2 mouse cellular contexts compared by ENCODE assay signal in the genomic region with DNA sequence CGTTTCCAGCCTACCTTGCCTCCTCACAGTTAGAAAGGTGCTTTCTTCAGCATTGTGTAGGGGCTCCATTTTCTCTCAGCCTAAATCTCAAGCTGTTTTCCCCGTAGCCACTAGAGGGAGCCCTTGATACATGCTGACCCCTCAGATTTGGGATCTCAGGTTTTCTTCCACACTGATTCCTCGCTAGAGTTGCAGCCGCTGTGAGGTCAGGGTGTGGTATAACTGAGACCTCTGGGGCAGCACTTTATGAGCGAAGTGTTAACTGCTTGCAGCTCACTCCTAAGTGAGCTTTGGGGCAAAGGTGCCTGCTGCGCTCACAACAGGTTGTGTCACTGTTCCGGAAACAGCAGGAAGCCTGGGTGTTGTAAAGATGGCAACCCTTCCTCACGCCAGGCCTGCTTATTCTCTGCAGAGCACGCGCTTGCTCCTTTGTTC.
TF ChIP-seq lines count a peak whose summit lies in the region.

No protein-coding gene starts in this region.

TF ChIP-seq in C2C12, 6 proteins besides CTCF, POLR2A, EP300 and RAD21:
- TF ChIP-seq USF1 (IDR thresholded peaks at IDR 0.05; ENCODE audit: low read depth) (no peak), CEBPB (IDR thresholded peaks at IDR 0.05; ENCODE audit: low read depth) (no peak), FOSL1 (IDR thresholded peaks at IDR 0.05; ENCODE audit: insufficient read depth, low read length, poor library complexity, severe bottlenecking) (no peak), MYOD1 (IDR thresholded peaks at IDR 0.05; ENCODE audit: control insufficient read depth, insufficient read length, low read depth) (no peak), MAX (IDR thresholded peaks at IDR 0.05) (no peak), MYOG (IDR thresholded peaks at IDR 0.05; ENCODE audit: control insufficient read depth, extremely low read depth, insufficient read length) (no peak)

TF ChIP-seq in myocyte, 11 proteins besides CTCF, POLR2A, EP300 and RAD21:
- no peak for TF ChIP-seq POLR2AphosphoS2 (IDR thresholded peaks at IDR 0.05; ENCODE audit: insufficient read length, low read depth)
- TF ChIP-seq MYOD1 (IDR thresholded peaks at IDR 0.05; ENCODE audit: control insufficient read depth in 1 of 3, insufficient read length in 2 of 3, low read depth in 2 of 3), result no peak
- TF ChIP-seq USF1 (IDR thresholded peaks at IDR 0.05; ENCODE audit: low read depth), result no peak
